Mouse (Mus musculus) stomach, postnatal 0 days (tissue): ENCODE measurements around the gene St8sia2. TPM values are rescaled to one million over a fixed set of nuclear protein-coding genes. Genes with fewer than 3 reads are reported as not detected.
A peak's percentile ranks its signal among the peaks of the same experiment; 100 is the strongest.

Experiments used
- ATAC-seq: fragments of 200-750 bp; cut with Nextera tagmentation; 2 replicates; pipeline ENCODE4 v1.8.0; 2017; ENCODE audit not compliant: low FRiP score, low TSS enrichment
- DNase-seq: peaks from one replicate; pipeline ENCODE4 v3.0.0-alpha.2; 2016; ENCODE audit warnings: low spot score
- H3K27ac ChIP-seq: fragments of 300-500 bp; sonication (generic); replicated peaks from 2 replicates; pipeline ENCODE4 v1.5.1; 2014; ENCODE audit warnings: mild to moderate bottlenecking, control low read depth
- H3K27me3 ChIP-seq: fragments of 300-500 bp; sonication (generic); 2 replicates; pipeline ENCODE4 v1.6.1; 2014; ENCODE audit warnings: low read length; ENCODE audit not compliant: control insufficient read depth, insufficient read depth
- H3K36me3 ChIP-seq: fragments of 300-500 bp; sonication (generic); 2 replicates; pipeline ENCODE4 v1.6.1; 2014; ENCODE audit warnings: low read length, mixed read lengths; ENCODE audit not compliant: control insufficient read depth, insufficient read depth
- H3K4me1 ChIP-seq: fragments of 300-500 bp; sonication (generic); replicated peaks from 2 replicates; pipeline ENCODE4 v1.6.1; 2014; ENCODE audit warnings: antibody characterized with exemption; ENCODE audit not compliant: control insufficient read depth, insufficient read depth
- H3K4me2 ChIP-seq: fragments of 300-500 bp; sonication (generic); replicated peaks from 2 replicates; pipeline ENCODE4 v1.6.1; 2014; ENCODE audit warnings: low read depth, mild to moderate bottlenecking, control low read depth, moderate library complexity
- H3K4me3 ChIP-seq: fragments of 300-500 bp; sonication (generic); 2 replicates; pipeline ENCODE4 v1.5.1; 2014; ENCODE audit warnings: low read depth, low read length, control low read depth
- H3K9ac ChIP-seq: fragments of 300-500 bp; sonication (generic); 2 replicates; pipeline ENCODE4 v1.6.1; 2014; ENCODE audit warnings: mild to moderate bottlenecking, low read length, control low read depth, mixed read lengths
- H3K9me3 ChIP-seq: fragments of 300-500 bp; sonication (generic); 2 replicates; pipeline ENCODE4 v1.6.1; 2016; ENCODE audit warnings: low read length; ENCODE audit not compliant: control insufficient read depth
- CTCF ChIP-seq: IDR thresholded peaks from 2 replicates; pipeline ENCODE4 v1.5.1; 2016; ENCODE audit warnings: antibody characterized with exemption, low read depth, mild to moderate bottlenecking, moderate library complexity
- EP300 ChIP-seq: optimal IDR thresholded peaks from 2 replicates; pipeline ENCODE3; 2016; ENCODE audit warnings: antibody characterized with exemption
- WGBS: fragments of 180-500 bp; shearing (Covaris S2); extraction: QIAGEN DNeasy Blood & Tissue Kit; methylation state at CpG from one replicate; pipeline ENCODE4 v1.1.7; 2014; 5-methylcytosine and 5-hydroxymethylcytosine counted together
- polyA plus RNA-seq: library from polyadenylated mRNA; unstranded; fragments of >200 nt; fragmentation: Nextera tagmentation; extraction: Ambion mirVana; gene quantifications from 2 replicates; pipeline ENCODE4 v1.2.1, GENCODE M21; 2015

The St8sia2 gene
- 1.0 and 1.6 TPM in 2 replicates for polyA plus RNA-seq

DNA sequence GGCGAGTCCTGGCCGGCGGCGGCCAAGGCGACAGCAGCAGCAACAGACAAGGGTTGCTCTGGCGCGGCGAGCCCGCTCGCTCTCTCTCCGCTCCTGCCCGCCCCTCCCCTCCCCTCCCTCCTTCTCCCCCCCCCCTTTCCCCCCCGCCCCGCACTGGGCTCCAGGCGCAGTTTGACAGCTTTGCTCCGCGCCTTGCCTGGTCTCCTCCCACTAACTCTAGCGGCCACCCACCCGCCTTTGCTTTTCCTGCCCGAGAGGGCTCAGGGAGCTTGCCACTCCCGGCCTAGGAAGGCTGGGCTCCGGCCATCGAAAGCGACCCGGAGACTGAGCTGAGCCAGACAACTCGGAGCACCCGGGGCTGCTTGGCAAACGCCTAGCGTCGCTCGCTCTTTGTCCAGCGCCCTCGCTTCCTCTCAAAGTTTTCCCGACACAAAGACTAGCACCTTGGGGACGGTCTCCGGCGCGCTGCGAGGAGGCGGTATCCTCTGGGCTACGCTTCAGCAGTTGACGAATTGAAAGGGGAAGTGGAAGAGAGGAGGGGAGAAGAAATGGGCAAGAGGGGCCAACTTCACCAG lies at the start of gene St8sia2:
TSS of gene St8sia2 (minus strand) at position 90 of the 575 bp plus-strand sequence.
- H3K4me3 ChIP-seq = peak within 1 kb of the TSS; percentile 65
- H3K4me1 ChIP-seq = no peaks in the 10 kb centered on the region
- H3K27me3 ChIP-seq = no peaks in the 10 kb centered on the region
- WGBS = 1% methylated on average over 32 of the region's 42 CpGs
- H3K9me3 ChIP-seq = no peaks in the 10 kb centered on the region
- no peaks in the 10 kb centered on the region for H3K36me3 ChIP-seq
- peak; percentile 79 for ATAC-seq
- peak within 1 kb of the TSS; percentile 97 for H3K4me2 ChIP-seq
- no peak for TF ChIP-seq CTCF
- TF ChIP-seq EP300 = no peak
- peak; percentile 59 for DNase-seq
- H3K9ac ChIP-seq = peak within 1 kb of the TSS; percentile 59
- H3K27ac ChIP-seq = 0 out of 2 replicates have a peak within 1 kb of the TSS, but pooled peaks have one; percentile 18

DNA sequence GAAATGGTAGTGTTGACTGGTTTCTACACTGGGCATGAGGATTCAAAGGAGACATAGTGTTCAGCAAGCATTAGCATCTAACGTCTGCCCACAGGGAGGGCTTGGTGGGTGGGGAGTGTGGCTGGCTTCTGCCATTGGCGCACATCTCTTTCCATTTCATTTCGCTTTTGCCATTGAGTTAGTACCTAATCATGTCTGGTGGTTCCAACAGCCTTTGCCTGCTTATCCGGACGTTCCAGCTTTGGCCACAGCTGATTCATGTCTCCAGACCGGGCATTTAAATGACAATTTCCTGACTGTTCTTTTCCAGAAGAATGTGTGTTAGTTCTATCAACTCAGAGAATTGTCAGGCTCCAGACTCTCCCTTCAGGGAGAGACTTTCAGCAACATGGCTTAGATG lies 47.6 kb upstream of the St8sia2 start:
- Histone ChIP-seq H3K4me3 (no peak overlapping the region), H3K27me3 (no peaks in the 10 kb centered on the region), H3K27ac (no peak overlapping the region), H3K9me3 (no peaks in the 10 kb centered on the region), H3K36me3 (no peaks in the 10 kb centered on the region), H3K9ac (no peak overlapping the region), H3K4me1 (no peaks in the 10 kb centered on the region), H3K4me2 (no peak overlapping the region)
- DNase-seq (no peak), ATAC-seq (no peak)
- no peak for TF ChIP-seq EP300
- no peak for TF ChIP-seq CTCF
- WGBS = 85% methylated on average over 6 of the region's 6 CpGs

DNA sequence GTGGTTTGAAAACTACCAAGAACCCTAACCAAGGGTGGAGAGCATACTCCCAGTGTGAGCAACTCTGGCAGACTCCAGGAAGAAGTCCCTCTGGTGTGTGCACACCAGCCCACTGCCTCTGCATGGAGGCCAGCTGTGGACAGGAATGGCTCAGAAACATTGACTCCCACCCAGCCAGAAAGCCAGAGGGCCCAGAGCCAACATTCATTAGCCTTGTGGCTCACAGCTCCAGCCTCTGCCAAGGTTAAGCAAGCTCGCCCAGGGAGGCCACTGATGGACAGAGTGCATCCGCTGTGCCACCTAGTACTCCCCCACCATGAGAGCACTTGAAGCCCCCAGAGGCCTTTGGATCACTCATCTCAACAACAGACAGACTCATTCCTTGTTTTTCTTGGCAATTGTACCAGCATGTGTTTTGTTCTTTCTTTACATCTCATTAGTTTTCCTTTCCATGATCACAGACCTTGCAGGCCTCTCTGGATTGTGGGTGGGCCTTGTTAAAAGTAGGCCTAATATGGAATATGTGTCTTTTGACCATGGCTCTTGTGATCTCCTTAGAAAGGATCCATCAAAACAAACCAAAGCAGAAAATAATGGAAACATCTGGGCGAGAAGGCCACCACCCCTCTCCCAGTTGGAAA lies 46.9 kb upstream of the St8sia2 start:
- no peak overlapping the region for H3K4me2 ChIP-seq
- TF ChIP-seq CTCF = no peak
- ATAC-seq (no peak), DNase-seq (no peak)
- H3K9me3 ChIP-seq = no peaks in the 10 kb centered on the region
- no peaks in the 10 kb centered on the region for H3K36me3 ChIP-seq
- no peak overlapping the region for H3K9ac ChIP-seq
- H3K27ac ChIP-seq = no peak overlapping the region
- H3K27me3 ChIP-seq = no peaks in the 10 kb centered on the region
- 81% methylated on average over 3 of the region's 3 CpGs for WGBS
- H3K4me1 ChIP-seq = no peaks in the 10 kb centered on the region
- no peak overlapping the region for H3K4me3 ChIP-seq

DNA sequence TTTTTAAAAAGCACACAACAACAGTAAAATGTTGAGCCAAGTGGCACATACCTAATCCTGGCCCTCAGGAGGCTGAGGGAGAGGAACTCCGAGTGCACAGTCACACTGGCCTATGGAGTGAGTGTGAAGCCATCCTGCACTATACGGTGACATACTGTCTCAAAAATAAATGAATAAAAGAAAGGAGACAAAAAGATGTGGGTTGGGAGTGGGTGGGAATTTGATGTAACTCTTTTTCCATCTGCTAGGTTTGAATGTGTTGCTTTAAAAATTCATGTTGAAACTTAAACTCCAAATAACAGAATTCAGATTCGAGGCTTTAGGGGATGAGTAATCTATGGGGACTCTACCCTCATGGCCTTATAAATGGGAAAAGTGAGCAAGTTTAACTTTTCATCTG lies 46.2 kb upstream of the St8sia2 start:
- ATAC-seq = no peak
- no peak overlapping the region for H3K4me2 ChIP-seq
- H3K4me3 ChIP-seq = no peak overlapping the region
- H3K27ac ChIP-seq = no peak overlapping the region
- WGBS = 78% methylated on average over 3 of the region's 3 CpGs
- no peak for DNase-seq
- H3K27me3 ChIP-seq = no peaks in the 10 kb centered on the region
- no peak overlapping the region for H3K9ac ChIP-seq
- no peaks in the 10 kb centered on the region for H3K9me3 ChIP-seq
- H3K36me3 ChIP-seq = no peaks in the 10 kb centered on the region
- no peaks in the 10 kb centered on the region for H3K4me1 ChIP-seq
- TF ChIP-seq EP300 (no peak), CTCF (no peak)

DNA sequence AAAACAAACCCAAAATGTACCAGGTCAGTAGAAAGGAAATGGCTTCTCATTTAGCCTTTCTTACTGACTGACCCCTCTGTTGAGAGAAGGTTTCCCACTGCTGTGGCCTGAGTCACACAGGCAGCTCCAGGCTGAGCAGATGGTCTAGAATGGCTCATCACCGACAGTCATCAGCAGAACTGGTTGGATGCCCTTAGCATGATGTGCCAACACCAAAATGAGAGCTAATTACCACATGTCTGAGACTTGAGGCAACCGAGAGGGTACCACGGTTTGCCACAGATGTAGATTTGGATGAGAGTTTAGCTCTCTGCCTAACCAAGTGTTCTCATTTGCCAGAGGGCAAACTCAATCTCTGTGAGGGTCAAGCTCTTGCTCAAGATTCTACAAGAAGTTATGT lies 42.3 kb upstream of the St8sia2 start:
- no peak overlapping the region for H3K4me2 ChIP-seq
- no peak overlapping the region for H3K4me3 ChIP-seq
- ATAC-seq (no peak), DNase-seq (no peak)
- WGBS = 82% methylated on average over 3 of the region's 3 CpGs
- no peaks in the 10 kb centered on the region for H3K4me1 ChIP-seq
- H3K36me3 ChIP-seq = no peaks in the 10 kb centered on the region
- H3K9me3 ChIP-seq = no peaks in the 10 kb centered on the region
- H3K27me3 ChIP-seq = no peaks in the 10 kb centered on the region
- H3K9ac ChIP-seq = no peak overlapping the region
- TF ChIP-seq CTCF = no peak
- no peak for TF ChIP-seq EP300
- H3K27ac ChIP-seq = no peak overlapping the region

DNA sequence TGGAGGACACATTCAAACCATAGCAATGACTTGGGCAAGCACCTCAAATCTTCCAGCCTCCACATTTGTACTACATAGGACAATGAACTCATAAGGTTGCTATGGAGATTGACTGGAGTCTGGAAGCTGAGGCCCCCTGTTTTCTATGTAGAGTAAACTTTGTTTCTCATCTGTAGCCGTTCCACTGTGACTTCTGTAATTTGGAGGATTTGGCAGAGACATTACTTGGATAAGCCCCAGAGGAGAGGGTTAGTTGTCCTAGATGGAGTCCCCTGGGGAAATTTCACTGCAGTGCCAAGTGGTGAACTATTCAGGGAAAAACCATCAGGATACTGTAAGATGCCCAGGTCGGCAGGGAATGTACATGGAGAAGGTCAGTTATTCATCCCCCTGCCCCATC lies 34.1 kb upstream of the St8sia2 start:
- Histone ChIP-seq H3K9me3 (no peaks in the 10 kb centered on the region), H3K4me3 (no peak overlapping the region), H3K4me2 (no peak overlapping the region), H3K27ac (no peak overlapping the region), H3K36me3 (no peaks in the 10 kb centered on the region), H3K4me1 (no peaks in the 10 kb centered on the region), H3K27me3 (no peaks in the 10 kb centered on the region), H3K9ac (no peak overlapping the region)
- WGBS = 57% methylated on average over 2 of the region's 2 CpGs
- TF ChIP-seq CTCF (no peak), EP300 (no peak)
- DNase-seq (no peak), ATAC-seq (no peak)
